ENCODE assay signal across 20 mouse cellular contexts in genomic region chr4:128272501-128272900, GRCm38 (mm10). TPM values are rescaled to one million over a fixed set of nuclear protein-coding genes. Genes with fewer than 3 reads are reported as not detected.
DNase-seq lines count a peak whose midpoint lies in the region; ATAC-seq lines count a peak whose summit lies in the region.
"Had no signal": no experiment of that assay in that cellular context is flagged by ENCODE, and none has a peak within 500 bp of the region (broad histone marks: within the 10 kb centered on the region; RNA-seq: fewer than 3 reads in every experiment).

No protein-coding gene starts in this region.

- H3K36me3 ChIP-seq in midbrain, embryonic 15.5 days (replicated peaks) = no peaks in the 10 kb centered on the region
- peaks cover under 1% of the 10 kb centered on the region; the same call in 1 of the 2 replicates for H3K36me3 ChIP-seq in midbrain, embryonic 16.5 days (ENCODE audit: control insufficient read depth, insufficient read depth, low read length)
- no peaks in the 10 kb centered on the region; the same call in 1 of the 2 replicates for H3K36me3 ChIP-seq in neural tube, embryonic 15.5 days
- no peaks in the 10 kb centered on the region for H3K36me3 ChIP-seq in limb, embryonic 10.5 days
- H3K36me3 ChIP-seq: limb, embryonic 13.5 days had no signal

- no peak overlapping the region for H3K9ac ChIP-seq in midbrain, embryonic 15.5 days
- H3K9ac ChIP-seq in midbrain, embryonic 16.5 days (ENCODE audit: low read depth, low read length) = no peak overlapping the region
- no peak overlapping the region for H3K9ac ChIP-seq in neural tube, embryonic 15.5 days (replicated peaks)
- H3K9ac ChIP-seq: limb, embryonic 13.5 days had no signal

- no peaks in the 10 kb centered on the region for H3K27me3 ChIP-seq in midbrain, embryonic 15.5 days (replicated peaks)
- no peaks in the 10 kb centered on the region for H3K27me3 ChIP-seq in midbrain, embryonic 16.5 days (ENCODE audit: control insufficient read depth, insufficient read depth, low read depth, low read length)
- no peaks in the 10 kb centered on the region for H3K27me3 ChIP-seq in neural tube, embryonic 15.5 days (replicated peaks)
- H3K27me3 ChIP-seq in limb, embryonic 10.5 days (ENCODE audit: low read depth, poor library complexity, severe bottlenecking) = no peaks in the 10 kb centered on the region

- WGBS in midbrain, embryonic 15.5 days = 50% methylated on average over 6 of the region's 6 CpGs
- WGBS in midbrain, embryonic 16.5 days = 45% methylated on average over 6 of the region's 6 CpGs
- WGBS in neural tube, embryonic 15.5 days = 50% methylated on average over 6 of the region's 6 CpGs
- WGBS in limb, embryonic 10.5 days = 64% methylated on average over 6 of the region's 6 CpGs

- DNase-seq in heart, adult 11 months = peak; percentile 93
- DNase-seq in heart, adult 8-10 months (ENCODE audit: low spot score) = no peak
- peak; percentile 34 to 49 for DNase-seq in cerebellum, postnatal 36 days
- DNase-seq in limb, embryonic 10.5 days (ENCODE audit: low spot score) = no peak
- no peak for DNase-seq in thymus, adult 18-20 months
- DNase-seq: adrenal gland, postnatal 25 days; B cell, adult 2 months; lung, adult 2 months; right cerebral cortex, postnatal 14 days; thymus, postnatal 25 days had no signal

- H3K27ac ChIP-seq in midbrain, embryonic 15.5 days = peak overlapping the region; percentile 57; the same call in 1 of the 2 replicates
- no peak overlapping the region for H3K27ac ChIP-seq in midbrain, embryonic 16.5 days (ENCODE audit: low read length)
- peak overlapping the region; percentile 67 for H3K27ac ChIP-seq in neural tube, embryonic 15.5 days (replicated peaks)
- no peak overlapping the region for H3K27ac ChIP-seq in limb, embryonic 10.5 days
- H3K27ac ChIP-seq: kidney, postnatal 0 days; limb, embryonic 13.5 days had no signal

- peaks cover 14% of the 10 kb centered on the region for H3K4me1 ChIP-seq in midbrain, embryonic 15.5 days
- peaks cover 19% of the 10 kb centered on the region for H3K4me1 ChIP-seq in midbrain, embryonic 16.5 days (ENCODE audit: control insufficient read depth, insufficient read depth, low read length)
- peaks cover 52% of the 10 kb centered on the region for H3K4me1 ChIP-seq in neural tube, embryonic 15.5 days
- H3K4me1 ChIP-seq in limb, embryonic 10.5 days = peaks cover 9% of the 10 kb centered on the region; the same call in 1 of the 2 replicates

- H3K4me3 ChIP-seq in midbrain, embryonic 15.5 days = no peak overlapping the region
- no peak overlapping the region for H3K4me3 ChIP-seq in midbrain, embryonic 16.5 days (ENCODE audit: low read depth, low read length)
- H3K4me3 ChIP-seq in neural tube, embryonic 15.5 days (replicated peaks) = no peak overlapping the region
- H3K4me3 ChIP-seq in limb, embryonic 10.5 days = no peak overlapping the region
- H3K4me3 ChIP-seq: limb, embryonic 13.5 days had no signal

- ATAC-seq in midbrain, embryonic 15.5 days (replicated peaks) = no peak
- ATAC-seq in midbrain, embryonic 16.5 days = no peak
- no peak for ATAC-seq in neural tube, embryonic 15.5 days (ENCODE audit: low FRiP score)

- no peaks in the 10 kb centered on the region for H3K9me3 ChIP-seq in midbrain, embryonic 15.5 days
- H3K9me3 ChIP-seq in midbrain, embryonic 16.5 days (replicated peaks; ENCODE audit: control insufficient read depth, low read length, poor library complexity, severe bottlenecking) = no peaks in the 10 kb centered on the region
- H3K9me3 ChIP-seq in neural tube, embryonic 15.5 days (replicated peaks) = no peaks in the 10 kb centered on the region
- H3K9me3 ChIP-seq in limb, embryonic 10.5 days (replicated peaks) = no peaks in the 10 kb centered on the region
- H3K9me3 ChIP-seq: limb, embryonic 13.5 days had no signal

- H3K4me2 ChIP-seq in midbrain, embryonic 15.5 days = no peak overlapping the region
- no peak overlapping the region for H3K4me2 ChIP-seq in midbrain, embryonic 16.5 days (ENCODE audit: low read length)
- no peak overlapping the region for H3K4me2 ChIP-seq in neural tube, embryonic 15.5 days
- H3K4me2 ChIP-seq: limb, embryonic 13.5 days had no signal

RNA-seq across cellular contexts. Expression of gene Hmgb4, which starts 11.7 kb away (rescaled TPM):
- not detected for total RNA-seq in heart, adult 8-10 months (2022)
- polyA plus RNA-seq in midbrain, embryonic 15.5 days (2015; fragmentation: Nextera tagmentation; extraction: Ambion mirVana) = 0.23 and 0.41 TPM in 2 replicates
- polyA plus RNA-seq in midbrain, embryonic 16.5 days (2015; fragmentation: Nextera tagmentation; extraction: Ambion mirVana) = 0.26 TPM in 1 of 2 replicates, not detected in the other
- polyA plus RNA-seq in neural tube, embryonic 15.5 days (2015; fragmentation: Nextera tagmentation; extraction: Ambion mirVana) = not detected in 2 replicates
- polyA plus RNA-seq in limb, embryonic 10.5 days (2016; fragmentation: Nextera tagmentation; extraction: Ambion mirVana) = not detected in 2 replicates
- total RNA-seq: adrenal gland, postnatal 25 days; common myeloid progenitor, adult 5-6 weeks; ES-E14; layer of hippocampus, postnatal 10 days; neutrophil, adult 5-6 weeks had no signal
- polyA plus RNA-seq: heart, embryonic 14.5 days; kidney, postnatal 0 days; limb, embryonic 13.5 days; lung, adult 2 months had no signal

Comparison
In these comparisons a context has a peak if more than half of its experiments do, and no peak if none do; other contexts are left out.
1. DNase-seq: peak in heart, adult 11 months (single experiment) and cerebellum, postnatal 36 days (2 of 2); none in heart, adult 8-10 months (single experiment), limb, embryonic 10.5 days (single experiment) and thymus, adult 18-20 months (0 of 2).
2. H3K27ac ChIP-seq: peak in midbrain, embryonic 15.5 days (single experiment) and neural tube, embryonic 15.5 days (single experiment); none in midbrain, embryonic 16.5 days (single experiment) and limb, embryonic 10.5 days (single experiment).